Mouse (Mus musculus) mouse trophoblast stem cell (cell line): ENCODE results near the gene Sh2b3.

Experiments used
- in situ Hi-C, 2 experiments: fragments of 300-500 bp; cut with MseI, MboI; formaldehyde crosslinking; loops; 2 replicates in 1 of 2; 3 replicates in 1 of 2; pipeline ENCODE4 v1.15.1; 2025

Gene Sh2b3

DNA sequence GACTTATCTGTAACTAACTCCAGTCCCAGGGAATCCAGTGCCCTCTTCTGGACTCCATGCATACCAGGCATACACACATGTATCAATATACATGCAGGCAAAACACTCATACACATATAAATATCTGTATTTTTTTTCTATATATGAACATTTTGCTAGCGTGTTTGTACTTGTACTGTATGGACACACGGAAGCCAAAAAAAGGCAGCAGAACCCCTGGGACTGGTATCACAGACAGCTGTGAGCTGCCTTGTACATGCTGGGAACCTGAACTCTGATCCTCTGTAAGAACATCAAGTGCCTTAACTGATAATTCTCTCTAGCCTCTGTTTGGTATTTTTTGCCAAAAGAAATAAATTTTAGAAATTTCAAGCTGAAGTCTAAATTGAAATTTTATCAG lies 39.0 kb downstream of the Sh2b3 start:
- in situ Hi-C loops, result no loop called here

GRCm38 (mm10) chr5:121795800-121796199 lies 41.6 kb downstream of the Sh2b3 start:
- in situ Hi-C loops, result no loop called here

DNA sequence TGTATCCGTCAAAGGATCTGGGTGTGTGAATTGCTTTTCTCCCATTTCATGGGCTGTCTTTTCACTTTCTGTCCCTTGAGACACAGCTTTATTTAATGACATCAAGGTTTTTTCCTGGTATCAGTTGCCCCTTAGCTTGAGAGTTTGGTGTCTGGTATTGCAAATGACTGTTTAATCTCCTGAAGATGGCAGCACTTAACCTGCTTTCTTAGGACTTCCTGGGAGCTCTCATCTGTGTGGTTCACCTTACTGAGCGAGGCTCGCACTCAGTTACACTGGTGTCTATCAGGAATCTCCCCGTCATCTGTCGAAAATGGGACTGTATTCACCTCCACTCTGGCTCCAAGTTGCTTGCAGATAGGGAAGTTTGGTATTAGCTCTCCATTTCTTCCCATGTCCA lies 46.4 kb downstream of the Sh2b3 start:
- in situ Hi-C loops, result no loop called here

- in situ Hi-C loops, result no loop called here
These were observed 53.5 kb downstream of the Sh2b3 start for GRCm38 (mm10) chr5:121783862-121784500.

GRCm38 (mm10) chr5:121782467-121782866 lies 55.0 kb downstream of the Sh2b3 start:
- in situ Hi-C loops, result no loop called here

- in situ Hi-C loops, result no loop called here
These were observed 57.3 kb downstream of the Sh2b3 start for GRCm38 (mm10) chr5:121780180-121780579.

DNA sequence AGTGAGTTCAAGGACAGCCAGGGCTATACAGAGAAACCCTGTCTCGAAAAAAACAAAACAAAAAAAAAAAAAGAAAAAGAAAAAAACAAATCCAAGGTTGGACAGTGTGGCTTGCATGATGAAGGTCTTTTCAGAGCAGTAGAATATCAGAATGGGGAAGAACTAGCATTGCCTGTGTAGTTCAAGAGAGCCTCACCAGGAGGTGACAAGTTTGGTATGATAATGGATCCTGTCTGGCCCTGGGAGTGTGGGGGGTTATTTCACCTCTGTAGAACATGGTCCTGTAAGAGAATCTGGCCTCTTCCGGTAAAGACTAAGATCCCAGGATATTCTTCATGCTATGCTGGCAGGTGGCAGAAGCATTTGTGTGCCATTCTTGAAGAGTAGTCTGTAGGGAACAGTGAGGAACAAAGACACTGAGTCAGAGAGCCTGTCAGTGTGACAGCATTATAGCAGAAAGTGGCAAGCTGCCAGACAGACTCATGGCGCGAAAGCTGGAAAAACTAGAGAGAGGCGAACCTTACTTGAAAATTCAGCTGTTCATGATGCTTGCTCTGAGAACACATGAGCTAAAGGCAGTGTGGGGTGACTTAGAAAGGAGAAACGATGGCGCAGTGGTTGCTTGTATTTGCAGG lies 58.8 kb downstream of the Sh2b3 start:
- in situ Hi-C loops, result no loop called here

DNA sequence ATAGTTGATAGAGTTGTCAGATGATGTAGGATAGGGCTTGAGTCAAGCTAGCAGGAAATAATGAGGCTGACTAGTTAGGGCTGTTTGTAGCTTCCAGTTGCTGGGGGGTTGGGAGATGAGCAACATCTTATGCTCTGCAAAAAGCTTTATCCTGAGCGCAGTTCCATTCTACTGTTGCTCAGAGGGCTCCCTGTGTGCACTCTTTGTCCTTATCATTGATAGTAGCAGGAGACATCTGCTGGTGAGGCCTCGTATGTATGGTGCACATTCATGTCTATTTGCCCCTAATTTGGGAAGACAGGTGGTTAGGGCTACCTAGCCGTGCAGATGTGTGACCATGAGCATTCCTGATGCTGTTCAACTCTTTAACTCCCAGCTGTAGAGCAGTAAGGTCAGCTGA lies 65.8 kb downstream of the Sh2b3 start:
- in situ Hi-C loops, result no loop called here

DNA sequence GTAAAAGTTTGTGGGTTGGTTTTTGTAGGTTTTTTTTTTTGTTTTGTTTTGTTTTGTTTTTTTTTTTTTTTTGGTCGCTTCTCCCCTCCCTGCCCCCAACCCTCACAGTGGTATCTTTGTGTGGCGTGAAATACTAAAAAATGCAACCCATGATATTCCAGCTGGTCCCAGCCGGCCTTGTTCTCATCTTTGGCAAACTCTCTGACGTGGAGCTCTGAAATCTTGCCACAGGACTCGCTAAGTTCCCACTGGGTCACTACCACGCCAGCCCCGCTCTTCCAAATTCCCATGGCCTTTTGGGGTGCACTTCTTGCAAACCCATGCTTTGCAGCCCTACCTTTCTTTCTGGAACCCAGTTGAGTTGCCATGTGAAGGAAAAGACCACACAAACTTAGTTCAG lies 67.6 kb downstream of the Sh2b3 start:
- in situ Hi-C loops, result no loop called here

GRCm38 (mm10) chr5:121767564-121767963 lies 69.9 kb downstream of the Sh2b3 start:
- in situ Hi-C loops, result no loop called here

DNA sequence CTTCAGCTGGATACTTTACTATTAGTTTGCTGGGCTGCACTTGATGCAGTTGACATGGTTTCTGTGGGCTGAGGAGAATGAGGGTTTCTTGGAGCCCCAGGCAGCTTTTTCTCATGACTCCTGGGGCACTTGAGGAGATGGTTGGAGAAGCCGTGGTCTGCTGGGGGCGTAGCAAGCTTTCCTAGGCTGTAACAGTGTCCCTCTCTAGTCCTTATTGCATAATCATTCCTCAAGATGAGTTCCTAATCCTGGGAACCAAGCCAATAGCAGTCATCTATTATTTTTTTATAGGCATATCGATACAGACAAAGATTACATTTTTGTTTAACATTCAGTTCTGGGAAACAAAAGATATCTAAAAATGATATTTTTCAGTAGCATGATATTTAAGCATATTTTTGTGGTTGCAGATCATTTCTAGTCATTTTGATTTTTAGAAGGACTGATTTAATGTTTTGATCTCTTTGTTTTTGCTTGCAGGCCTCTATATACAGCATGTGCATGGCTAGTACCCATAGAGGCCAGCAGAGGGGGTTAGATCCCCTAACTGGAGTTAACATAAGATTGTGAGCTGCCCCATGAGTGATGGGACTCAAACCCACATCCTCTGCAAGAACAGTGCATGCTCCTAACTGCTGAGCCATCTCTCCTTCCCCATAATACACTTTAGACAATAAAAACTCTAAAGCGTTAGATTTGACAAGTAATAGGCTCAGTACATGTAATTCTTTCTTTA lies 71.2 kb downstream of the Sh2b3 start:
- in situ Hi-C loops, result no loop called here
